In the genomic region with DNA sequence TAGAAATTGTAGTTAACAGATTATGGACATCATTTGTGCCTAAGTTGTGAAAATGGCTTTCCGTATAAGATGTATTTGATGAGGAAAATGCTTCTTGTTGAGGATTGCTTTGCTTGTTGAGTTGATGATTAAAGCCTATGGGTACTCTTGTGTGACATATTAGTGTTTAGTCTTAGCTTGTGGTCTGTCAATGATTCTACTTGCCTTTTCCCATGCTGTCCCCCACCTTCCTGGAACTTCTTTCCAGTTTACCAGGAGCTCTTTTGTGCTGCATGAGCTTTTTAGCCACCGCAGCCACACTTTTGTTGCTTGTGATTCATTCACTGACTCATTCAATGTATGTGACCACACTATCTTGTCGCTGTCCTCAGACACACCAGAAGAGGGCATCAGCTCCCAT, we compare ENCODE assay signal across 19 mouse cellular contexts. TPM values are rescaled to one million over a fixed set of nuclear protein-coding genes. Genes with fewer than 3 reads are reported as not detected.
DNase-seq lines count a peak whose midpoint lies in the region; ATAC-seq and TF ChIP-seq lines count a peak whose summit lies in the region.
"Had no signal": no experiment of that assay in that cellular context is flagged by ENCODE, and none has a peak within 500 bp of the region (broad histone marks: within the 10 kb centered on the region; RNA-seq: fewer than 3 reads in every experiment).

No protein-coding gene starts in this region.

- peaks cover under 1% of the 10 kb centered on the region; the same call in 1 of the 2 replicates for H3K36me3 ChIP-seq in kidney, adult 2 months (ENCODE audit: control insufficient read depth, insufficient read depth, low read length)
- H3K36me3 ChIP-seq in lung, postnatal 0 days (ENCODE audit: insufficient read depth, low read length) = no peaks in the 10 kb centered on the region
- peaks cover 2% of the 10 kb centered on the region; the same call in 1 of the 2 replicates for H3K36me3 ChIP-seq in kidney, postnatal 0 days (ENCODE audit: insufficient read depth, low read length)

- WGBS in kidney, adult 2 months = 58% methylated on average over 3 of the region's 3 CpGs
- WGBS in lung, postnatal 0 days = 93% methylated on average over 3 of the region's 3 CpGs
- 70% methylated on average over 3 of the region's 3 CpGs for WGBS in kidney, postnatal 0 days

- TF ChIP-seq POLR2A in kidney, adult 2 months (IDR thresholded peaks at IDR 0.05; ENCODE audit: low read depth, low read length) = no peak

- no peak overlapping the region for H3K4me2 ChIP-seq in lung, postnatal 0 days (replicated peaks; ENCODE audit: low read depth, low read length)
- no peak overlapping the region for H3K4me2 ChIP-seq in kidney, postnatal 0 days (ENCODE audit: low read length)
- H3K4me2 ChIP-seq: forebrain, embryonic 12.5 days; heart, embryonic 15.5 days; limb, embryonic 13.5 days; lung, embryonic 15.5 days; midbrain, embryonic 12.5 days; neural tube, embryonic 13.5 days had no signal

- no peak for TF ChIP-seq EP300 in lung, postnatal 0 days (IDR thresholded peaks at IDR 0.05)

- no peak for TF ChIP-seq CTCF in kidney, adult 2 months (conservative IDR thresholded peaks at IDR 0.05; ENCODE audit: insufficient read depth, insufficient read length, low read depth, low read length)
- peak; percentile 21; the same call in 1 of the 2 replicates for TF ChIP-seq CTCF in lung, postnatal 0 days (IDR thresholded peaks at IDR 0.05)
- no peak; the same call in 1 of the 2 replicates for TF ChIP-seq CTCF in kidney, postnatal 0 days (IDR thresholded peaks at IDR 0.05; ENCODE audit: low read depth)

- H3K27me3 ChIP-seq in kidney, adult 2 months (replicated peaks; ENCODE audit: control insufficient read depth, insufficient read depth, low read length) = no peaks in the 10 kb centered on the region
- no peaks in the 10 kb centered on the region for H3K27me3 ChIP-seq in lung, postnatal 0 days (replicated peaks; ENCODE audit: insufficient read depth, low read length)
- no peaks in the 10 kb centered on the region for H3K27me3 ChIP-seq in kidney, postnatal 0 days (ENCODE audit: insufficient read depth, low read length)
- H3K27me3 ChIP-seq: forebrain, embryonic 12.5 days; heart, embryonic 15.5 days; limb, embryonic 13.5 days; lung, embryonic 15.5 days; midbrain, embryonic 12.5 days; neural tube, embryonic 13.5 days had no signal

- H3K9ac ChIP-seq in lung, postnatal 0 days (replicated peaks; ENCODE audit: low read depth) = no peak overlapping the region
- H3K9ac ChIP-seq in kidney, postnatal 0 days (ENCODE audit: low read depth, low read length) = no peak overlapping the region
- H3K9ac ChIP-seq: forebrain, embryonic 12.5 days; heart, embryonic 15.5 days; limb, embryonic 13.5 days; lung, embryonic 15.5 days; midbrain, embryonic 12.5 days; neural tube, embryonic 13.5 days had no signal

- DNase-seq in kidney, adult 2 months = peak; percentile 52
- DNase-seq in kidney, adult 11 months = no peak
- DNase-seq in lung, postnatal 0 days (ENCODE audit: low spot score) = no peak
- no peak for DNase-seq in lung, postnatal 10 days
- DNase-seq in kidney, postnatal 0 days (ENCODE audit: low spot score) = peak; percentile 33
- no peak for DNase-seq in B cell, adult 2 months
- DNase-seq in thymus, postnatal 25 days = no peak
- DNase-seq: adrenal gland, postnatal 10 days; cerebellum, adult 9-10 months; gastrocnemius, postnatal 10 days; heart, adult 18-20 months; thymus, postnatal 36 days had no signal

- ATAC-seq in lung, postnatal 0 days = no peak
- ATAC-seq in kidney, postnatal 0 days (replicated peaks; ENCODE audit: low FRiP score, low read depth) = peak; percentile 72
- ATAC-seq: activated CD4-positive, CD25-positive, alpha-beta regulatory T cell, adult 4 months had no signal

- peaks cover 9% of the 10 kb centered on the region; the same call in 1 of the 2 replicates for H3K4me1 ChIP-seq in kidney, adult 2 months (ENCODE audit: control insufficient read depth, insufficient read depth, low read length)
- H3K4me1 ChIP-seq in lung, postnatal 0 days (ENCODE audit: insufficient read depth, low read depth, low read length) = no peaks in the 10 kb centered on the region
- no peaks in the 10 kb centered on the region for H3K4me1 ChIP-seq in kidney, postnatal 0 days (replicated peaks; ENCODE audit: insufficient read depth, low read length)
- H3K4me1 ChIP-seq: forebrain, embryonic 12.5 days; heart, embryonic 15.5 days; lung, embryonic 15.5 days; midbrain, embryonic 12.5 days; neural tube, embryonic 13.5 days had no signal

- H3K4me3 ChIP-seq in kidney, adult 2 months (ENCODE audit: insufficient read depth, low read depth, low read length) = no peak overlapping the region
- no peak overlapping the region for H3K4me3 ChIP-seq in lung, postnatal 0 days (ENCODE audit: low read depth, low read length)
- no peak overlapping the region for H3K4me3 ChIP-seq in kidney, postnatal 0 days (replicated peaks; ENCODE audit: low read depth, low read length)
- H3K4me3 ChIP-seq: forebrain, embryonic 12.5 days; heart, embryonic 15.5 days; limb, embryonic 13.5 days; lung, embryonic 15.5 days; midbrain, embryonic 12.5 days; neural tube, embryonic 13.5 days had no signal

- H3K27ac ChIP-seq in kidney, adult 2 months (ENCODE audit: insufficient read depth, low read depth, low read length) = no peak overlapping the region
- no peak overlapping the region for H3K27ac ChIP-seq in lung, postnatal 0 days (ENCODE audit: low read length)
- peak overlapping the region; percentile 36; the same call in 1 of the 2 replicates for H3K27ac ChIP-seq in kidney, postnatal 0 days
- H3K27ac ChIP-seq: forebrain, embryonic 12.5 days; heart, embryonic 15.5 days; limb, embryonic 13.5 days; lung, embryonic 15.5 days; midbrain, embryonic 12.5 days; neural tube, embryonic 13.5 days had no signal

- no peaks in the 10 kb centered on the region for H3K9me3 ChIP-seq in lung, postnatal 0 days (ENCODE audit: low read length)
- H3K9me3 ChIP-seq in kidney, postnatal 0 days (replicated peaks; ENCODE audit: low read length) = no peaks in the 10 kb centered on the region
- H3K9me3 ChIP-seq: forebrain, embryonic 12.5 days; heart, embryonic 15.5 days; limb, embryonic 13.5 days; lung, embryonic 15.5 days; midbrain, embryonic 12.5 days; neural tube, embryonic 13.5 days had no signal

RNA-seq across cellular contexts. Expression of a gene that starts 53.2 kb away (rescaled TPM):
- polyA plus RNA-seq in kidney, adult 2 months (2012; rRNA removed) = 29.3 and 32.7 TPM in 2 replicates
- polyA plus RNA-seq in lung, postnatal 0 days (2015; fragmentation: Nextera tagmentation; extraction: Ambion mirVana) = 35.1 and 38.9 TPM in 2 replicates
- 48.9 and 49.2 TPM in 2 replicates for polyA plus RNA-seq in kidney, postnatal 0 days (2015; fragmentation: Nextera tagmentation; extraction: Ambion mirVana)

RNA-seq across cellular contexts. Expression of a gene that starts 59.4 kb away (rescaled TPM):
- polyA plus RNA-seq in kidney, adult 2 months (2012; rRNA removed) = 2.4 and 3.7 TPM in 2 replicates
- polyA plus RNA-seq in lung, postnatal 0 days (2015; fragmentation: Nextera tagmentation; extraction: Ambion mirVana) = 2.5 and 3.0 TPM in 2 replicates
- polyA plus RNA-seq in kidney, postnatal 0 days (2015; fragmentation: Nextera tagmentation; extraction: Ambion mirVana) = 7.7 and 7.8 TPM in 2 replicates

Comparison
In these comparisons a context has a peak if more than half of its experiments do, and no peak if none do; other contexts are left out.
1. DNase-seq: peak in kidney, adult 2 months (single experiment) and kidney, postnatal 0 days (single experiment); none in kidney, adult 11 months (single experiment), lung, postnatal 0 days (single experiment), lung, postnatal 10 days (single experiment), B cell, adult 2 months (0 of 2) and thymus, postnatal 25 days (single experiment).